Mouse (Mus musculus) CH12.LX (cell line): ENCODE measurements around the gene Zfp511.

Source experiments
- CTCF ChIP-seq, 2 experiments: IDR thresholded peaks in 1 of 2; conservative IDR thresholded peaks in 1 of 2; 2 replicates each; pipeline ENCODE4 v1.5.1; 2011 to 2012; ENCODE audit warnings: low read depth in 2 of 2, low read length in 2 of 2, improper control_type of control experiment in 1 of 2, inconsistent platforms in 1 of 2, mild to moderate bottlenecking in 1 of 2, moderate library complexity in 1 of 2
- EP300 ChIP-seq: IDR thresholded peaks from 2 replicates; pipeline ENCODE4 v1.6.1; 2011; ENCODE audit warnings: low read length, improper control_type of control experiment
- GABPA ChIP-seq: IDR thresholded peaks from 2 replicates; pipeline ENCODE4 v1.6.1; 2012; ENCODE audit warnings: low read depth, low read length, improper control_type of control experiment, inconsistent platforms; ENCODE audit not compliant: insufficient replicate concordance
- MAX ChIP-seq: IDR thresholded peaks from 2 replicates; pipeline ENCODE4 v1.6.1; 2011; ENCODE audit warnings: low read length, improper control_type of control experiment
- MEF2A ChIP-seq: IDR thresholded peaks from 2 replicates; pipeline ENCODE4 v1.6.1; 2014; ENCODE audit warnings: low read depth, mild to moderate bottlenecking, inconsistent platforms, low read length, improper control_type of control experiment, borderline replicate concordance
- TBP ChIP-seq: conservative IDR thresholded peaks from 2 replicates; pipeline ENCODE4 v1.6.1; 2011; ENCODE audit warnings: low read depth, low read length, improper control_type of control experiment
- USF2 ChIP-seq: conservative IDR thresholded peaks from 2 replicates; pipeline ENCODE4 v1.6.1; 2011; ENCODE audit warnings: low read depth, low read length, improper control_type of control experiment
- ZC3H11A ChIP-seq: IDR thresholded peaks from 2 replicates; pipeline ENCODE4 v1.6.1; 2012; ENCODE audit warnings: low read depth, mild to moderate bottlenecking, inconsistent platforms, low read length, improper control_type of control experiment
- ZMIZ1 ChIP-seq: IDR thresholded peaks from 2 replicates; pipeline ENCODE4 v1.6.1; 2012; ENCODE audit warnings: low read depth, mild to moderate bottlenecking, inconsistent platforms, low read length, improper control_type of control experiment

- TF ChIP-seq ZMIZ1 (no peak), TBP (no peak), CTCF (conservative IDR thresholded peaks at IDR 0.05 in 1 of 2, IDR thresholded peaks at IDR 0.05 in 1 of 2; ENCODE audit: low read depth in 2 of 2, low read length in 2 of 2) (no peak), EP300 (no peak), ZC3H11A (no peak), USF2 (no peak), GABPA (no peak), MAX (no peak), MEF2A (no peak)
Measured at GRCm38 (mm10) chr7:140032366-140032765, 3.8 kb upstream of the Zfp511 start.
